Mouse (Mus musculus): ENCODE results near the gene Fign.

Gene Fign

GRCm38 (mm10) chr2:64059477-64059876 is 38.4 kb downstream of the Fign start:
- no peak for DNase-seq (ENCODE audit: low read depth, low spot score)

GRCm38 (mm10) chr2:64048142-64048541 is 49.7 kb downstream of the Fign start:
- no peak for DNase-seq (ENCODE audit: low read depth, low spot score)

- peak; percentile 76 for DNase-seq (ENCODE audit: low read depth, low spot score)
Measured at GRCm38 (mm10) chr2:64043099-64043498, 54.7 kb downstream of the Fign start.

- no peak for DNase-seq (ENCODE audit: low read depth, low spot score)
Measured at GRCm38 (mm10) chr2:64035393-64035792, 62.4 kb downstream of the Fign start.

GRCm38 (mm10) chr2:64033871-64034270 is 64.0 kb downstream of the Fign start:
- no peak for DNase-seq (ENCODE audit: low read depth, low spot score)

- DNase-seq (ENCODE audit: low read depth, low spot score) = no peak
Measured at GRCm38 (mm10) chr2:64025961-64026360, 71.9 kb downstream of the Fign start.

- no peak for DNase-seq (ENCODE audit: low read depth, low spot score)
Measured at GRCm38 (mm10) chr2:63994304-63995023, 103.4 kb downstream of the Fign start.

- DNase-seq (ENCODE audit: low read depth, low spot score) = no peak
Measured at GRCm38 (mm10) chr2:63985426-63985825, 112.4 kb downstream of the Fign start.

- no peak for DNase-seq (ENCODE audit: low read depth, low spot score)
Measured at GRCm38 (mm10) chr2:63982351-63982751, 115.5 kb downstream of the Fign start.

GRCm38 (mm10) chr2:63981449-63981848 is 116.4 kb downstream of the Fign start:
- DNase-seq (ENCODE audit: low read depth, low spot score) = no peak

- DNase-seq (ENCODE audit: low read depth, low spot score) = no peak
Measured at GRCm38 (mm10) chr2:63969633-63970032, 128.2 kb downstream of the Fign start.

GRCm38 (mm10) chr2:63931041-63931440 is 166.8 kb downstream of the Fign start:
- no peak for DNase-seq (ENCODE audit: low read depth, low spot score)

GRCm38 (mm10) chr2:63926481-63927097 is 171.2 kb downstream of the Fign start:
- DNase-seq (ENCODE audit: low read depth, low spot score) = no peak

- DNase-seq (ENCODE audit: low read depth, low spot score) = no peak
Measured at GRCm38 (mm10) chr2:63925721-63926235, 172.1 kb downstream of the Fign start.
